Mouse (Mus musculus): ENCODE results near the gene U2af2.
A peak's percentile ranks its signal among the peaks of the same experiment; 100 is the strongest.

The U2af2 gene

GRCm38 (mm10) chr7:5037026-5037425, 24.9 kb upstream of the U2af2 start:
- DNase-seq (ENCODE audit: low read depth, low spot score): no peak

DNA sequence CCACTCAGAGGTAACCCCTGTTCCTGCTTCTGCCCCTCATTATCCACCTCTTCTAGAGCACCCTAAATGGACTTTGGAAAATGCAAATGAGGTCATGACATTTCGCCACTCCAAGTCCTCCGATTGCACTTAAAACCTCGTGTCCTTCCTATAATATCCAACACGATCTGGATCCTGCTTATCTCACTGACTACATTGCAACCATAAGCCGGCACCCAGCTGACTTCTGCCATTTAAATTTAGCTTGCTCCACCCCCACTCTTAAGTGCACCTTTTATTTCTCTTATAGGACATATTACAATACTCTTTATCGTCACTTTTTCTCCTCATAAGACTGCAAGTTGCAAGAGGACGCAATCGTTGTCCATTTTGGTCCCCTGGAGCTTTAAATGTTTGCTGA, 24.5 kb upstream of the U2af2 start:
- DNase-seq (ENCODE audit: low read depth, low spot score): no peak

GRCm38 (mm10) chr7:5038109-5038732, 23.7 kb upstream of the U2af2 start, which contains the start of gene Zfp784:
Gene Zfp784, minus strand, starts transcription at chr7:5038446.
- DNase-seq (ENCODE audit: low read depth, low spot score): peak; percentile 92

DNA sequence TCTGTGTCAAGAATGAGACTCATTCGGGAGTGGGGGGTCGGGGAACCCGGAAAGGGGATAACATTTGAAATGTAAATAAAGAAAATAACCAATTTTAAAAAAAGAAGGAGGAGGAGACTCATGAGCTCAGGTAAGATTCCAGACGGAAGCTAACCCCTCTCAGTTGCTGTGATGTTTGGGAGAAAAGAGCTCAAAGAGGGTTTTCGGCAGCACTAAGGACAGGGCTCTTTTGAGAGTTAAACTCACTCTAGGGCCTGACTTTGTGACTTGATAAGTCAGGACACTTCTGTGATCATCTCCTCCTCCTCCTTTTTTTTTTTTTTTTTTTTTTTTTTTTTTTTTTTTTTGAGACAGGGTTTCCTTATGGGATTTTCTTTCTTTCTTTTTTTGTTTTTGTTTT, 23.0 kb upstream of the U2af2 start:
- DNase-seq (ENCODE audit: low read depth, low spot score): no peak

- DNase-seq (ENCODE audit: low read depth, low spot score): no peak
Observed at GRCm38 (mm10) chr7:5044981-5045380, 17.0 kb upstream of the U2af2 start.

- DNase-seq (ENCODE audit: low read depth, low spot score): no peak
Observed at GRCm38 (mm10) chr7:5046112-5046511, 15.8 kb upstream of the U2af2 start.

DNA sequence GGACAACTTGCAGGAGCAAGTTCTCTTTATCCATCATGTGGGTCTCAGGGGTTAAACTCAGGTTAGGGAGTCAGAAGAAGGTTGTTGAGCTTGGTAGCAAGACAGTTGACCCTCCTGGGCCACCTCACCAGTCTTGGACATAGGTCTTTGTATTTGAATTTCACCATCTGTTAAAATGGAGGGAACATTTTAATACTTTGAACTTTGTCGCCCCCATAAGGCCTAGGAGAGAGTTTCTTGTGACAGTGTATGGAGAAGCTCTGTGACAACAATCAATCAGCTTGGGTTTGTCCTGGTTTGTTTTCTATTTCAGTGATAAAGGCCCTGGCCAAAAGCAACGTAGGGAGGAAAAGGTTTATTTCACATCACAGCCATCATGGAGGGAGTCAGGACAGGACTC, 14.6 kb upstream of the U2af2 start:
- DNase-seq (ENCODE audit: low read depth, low spot score): no peak

- DNase-seq (ENCODE audit: low read depth, low spot score): peak; percentile 84
Observed at GRCm38 (mm10) chr7:5051193-5052192, 10.4 kb upstream of the U2af2 start, which contains the start of gene Zfp580. Gene Zfp580, plus strand, starts transcription at chr7:5051538.

DNA sequence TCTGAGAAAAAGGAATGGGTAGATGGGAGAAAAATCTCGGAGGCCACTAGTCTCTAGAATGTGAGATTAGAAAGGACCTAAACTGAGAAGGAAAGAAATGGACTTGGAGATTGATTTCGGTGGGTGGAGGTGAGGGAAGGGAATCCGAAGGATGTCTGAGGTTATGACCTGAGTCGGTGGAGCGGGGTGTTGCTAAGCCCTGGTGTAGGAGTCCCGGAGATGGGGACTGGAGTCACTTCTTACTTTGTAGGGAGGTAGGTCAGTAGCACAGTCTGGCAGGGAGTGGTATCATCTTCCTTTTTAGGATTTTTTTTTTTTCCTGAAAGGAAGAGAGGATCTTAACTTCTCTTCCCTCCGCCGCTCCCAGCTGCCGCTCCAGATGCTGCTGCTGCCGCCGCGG, 9.5 kb upstream of the U2af2 start:
- DNase-seq (ENCODE audit: low read depth, low spot score): no peak

- DNase-seq (ENCODE audit: low read depth, low spot score): no peak
Observed at GRCm38 (mm10) chr7:5052931-5053343, 9.0 kb upstream of the U2af2 start.

DNA sequence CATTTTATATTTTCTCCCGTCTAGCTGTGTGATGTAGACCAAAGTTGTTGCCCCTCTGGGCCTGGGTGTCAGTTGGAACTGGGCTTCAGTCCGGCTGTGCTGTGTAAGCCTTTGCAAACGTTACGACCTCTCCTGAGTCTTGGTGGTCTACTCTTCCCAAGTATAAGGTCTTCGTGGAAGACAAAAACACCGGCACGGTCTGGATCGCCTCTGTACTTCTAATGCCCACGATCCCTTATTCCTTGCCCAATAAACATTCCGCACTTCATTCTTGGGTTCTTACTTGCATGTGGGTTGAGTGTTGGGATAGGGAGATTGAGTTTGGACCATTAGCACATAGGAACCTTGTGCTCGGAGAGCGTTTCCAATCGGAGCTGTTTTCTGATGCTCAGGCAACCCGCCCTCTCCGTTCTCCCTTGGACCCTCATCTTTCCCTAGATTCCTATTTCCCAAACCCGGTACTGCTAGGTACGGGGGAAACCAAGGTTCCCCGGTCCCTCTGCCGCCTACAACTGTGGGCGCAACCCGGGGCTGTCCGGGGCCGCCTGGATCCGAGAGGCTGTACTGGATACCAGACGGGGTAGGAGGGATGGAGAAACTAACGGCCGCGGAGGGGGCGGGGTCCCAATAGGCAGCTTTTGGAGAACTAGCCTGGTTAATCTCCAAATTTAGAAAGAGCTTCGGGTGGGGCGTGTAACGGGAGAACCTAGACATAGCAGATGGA, 8.3 kb upstream of the U2af2 start:
- no peak for DNase-seq (ENCODE audit: low read depth, low spot score)

DNA sequence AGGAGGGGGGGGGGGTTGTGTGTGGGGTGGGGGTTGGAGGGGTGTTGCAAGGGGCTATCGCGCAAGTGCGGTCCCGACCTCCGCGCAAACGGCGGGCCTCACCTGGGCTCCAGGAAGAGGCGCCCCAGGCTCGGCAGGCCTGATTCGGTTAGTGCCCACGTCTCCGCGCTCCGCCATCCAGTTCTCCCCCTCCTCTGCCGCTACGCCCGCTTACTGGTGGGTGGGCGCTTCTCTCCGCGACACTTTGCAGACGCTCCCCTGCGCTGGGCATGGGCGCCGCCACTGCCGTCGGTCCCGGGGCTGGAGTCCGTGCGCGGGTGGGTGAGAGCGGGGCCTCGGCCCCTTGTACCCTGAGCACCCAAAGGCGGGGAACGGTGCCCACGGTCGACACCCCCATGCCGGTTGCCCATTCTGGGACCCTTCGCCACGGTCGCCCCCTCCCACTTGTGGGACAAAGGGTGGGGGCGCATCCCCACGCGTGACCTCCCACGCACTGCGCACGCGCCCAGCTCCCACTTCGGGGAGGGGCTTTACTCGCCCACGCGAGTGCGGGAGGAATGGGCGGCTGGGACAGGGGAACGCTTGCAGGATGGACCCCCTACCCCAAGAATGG, 5.2 kb upstream of the U2af2 start:
- DNase-seq (ENCODE audit: low read depth, low spot score): no peak

- DNase-seq (ENCODE audit: low read depth, low spot score): no peak
Observed at GRCm38 (mm10) chr7:5057381-5057780, 4.6 kb upstream of the U2af2 start.

- no peak for DNase-seq (ENCODE audit: low read depth, low spot score)
Observed at GRCm38 (mm10) chr7:5057804-5058203, 4.1 kb upstream of the U2af2 start.

- DNase-seq (ENCODE audit: low read depth, low spot score): no peak
Observed at GRCm38 (mm10) chr7:5058631-5059030, 3.3 kb upstream of the U2af2 start.

- no peak for DNase-seq (ENCODE audit: low read depth, low spot score)
Observed at GRCm38 (mm10) chr7:5059421-5059820, 2.5 kb upstream of the U2af2 start.

- DNase-seq (ENCODE audit: low read depth, low spot score): peak; percentile 84
Observed at GRCm38 (mm10) chr7:5060239-5060731, 1.7 kb upstream of the U2af2 start.

GRCm38 (mm10) chr7:5060944-5061773, 784 bp upstream of the U2af2 start:
- DNase-seq (ENCODE audit: low read depth, low spot score): peak; percentile 99

- peak; percentile 88 for DNase-seq (ENCODE audit: low read depth, low spot score)
Observed at GRCm38 (mm10) chr7:5062360-5063001, 538 bp downstream of the U2af2 start.

- no peak for DNase-seq (ENCODE audit: low read depth, low spot score)
Observed at GRCm38 (mm10) chr7:5064886-5065285, 2.9 kb downstream of the U2af2 start.

Measured in mesoderm, embryonic 11.5 days (tissue).